Mouse (Mus musculus): ENCODE data around the gene Rb1. TPM values are rescaled to one million over a fixed set of nuclear protein-coding genes. Genes with fewer than 3 reads are reported as not detected.

Rb1 gene
- polyA plus RNA-seq, 1 experiment from 2014 or later, result 21.8 TPM

- 91% methylated on average over 13 of the region's 13 CpGs for WGBS
- ATAC-seq (replicated peaks; ENCODE audit: low FRiP score, low TSS enrichment, low read depth) (no peak), DNase-seq (ENCODE audit: low spot score) (no peak)
- Histone ChIP-seq H3K9me3 (ENCODE audit: control insufficient read depth, low read length) (no peaks in the 10 kb centered on the region), H3K4me3 (ENCODE audit: low read depth, low read length) (no peak overlapping the region), H3K36me3 (ENCODE audit: control insufficient read depth, insufficient read depth, low read length) (peaks cover 80% of the 10 kb centered on the region), H3K27ac (ENCODE audit: low read depth) (no peak overlapping the region), H3K27me3 (replicated peaks; ENCODE audit: control insufficient read depth, insufficient read depth, low read length) (no peaks in the 10 kb centered on the region), H3K9ac (ENCODE audit: low read length) (no peak overlapping the region), H3K4me2 (ENCODE audit: low read length) (no peak overlapping the region), H3K4me1 (replicated peaks; ENCODE audit: control insufficient read depth, insufficient read depth, low read length) (no peaks in the 10 kb centered on the region)
Measured at GRCm38 (mm10) chr14:73162192-73162800, 163.3 kb downstream of the Rb1 start.

- ATAC-seq (replicated peaks; ENCODE audit: low FRiP score, low TSS enrichment, low read depth) (no peak), DNase-seq (ENCODE audit: low spot score) (no peak)
- Histone ChIP-seq H3K36me3 (ENCODE audit: control insufficient read depth, insufficient read depth, low read length) (peaks cover 79% of the 10 kb centered on the region), H3K4me3 (ENCODE audit: low read depth, low read length) (no peak overlapping the region), H3K27me3 (replicated peaks; ENCODE audit: control insufficient read depth, insufficient read depth, low read length) (no peaks in the 10 kb centered on the region), H3K4me2 (ENCODE audit: low read length) (no peak overlapping the region), H3K27ac (ENCODE audit: low read depth) (no peak overlapping the region), H3K4me1 (replicated peaks; ENCODE audit: control insufficient read depth, insufficient read depth, low read length) (no peaks in the 10 kb centered on the region), H3K9ac (ENCODE audit: low read length) (no peak overlapping the region), H3K9me3 (ENCODE audit: control insufficient read depth, low read length) (no peaks in the 10 kb centered on the region)
- 90% methylated on average over 4 of the region's 5 CpGs for WGBS
Measured at GRCm38 (mm10) chr14:73161303-73161702, 164.3 kb downstream of the Rb1 start.

GRCm38 (mm10) chr14:73148125-73148524 is 177.5 kb downstream of the Rb1 start:
- Histone ChIP-seq H3K4me3 (ENCODE audit: low read depth, low read length) (no peak overlapping the region), H3K4me2 (ENCODE audit: low read length) (no peak overlapping the region), H3K27me3 (replicated peaks; ENCODE audit: control insufficient read depth, insufficient read depth, low read length) (no peaks in the 10 kb centered on the region), H3K4me1 (replicated peaks; ENCODE audit: control insufficient read depth, insufficient read depth, low read length) (peaks cover 10% of the 10 kb centered on the region; the same call in 1 of the 2 replicates), H3K9me3 (ENCODE audit: control insufficient read depth, low read length) (no peaks in the 10 kb centered on the region), H3K36me3 (ENCODE audit: control insufficient read depth, insufficient read depth, low read length) (peaks cover 17% of the 10 kb centered on the region), H3K27ac (ENCODE audit: low read depth) (no peak overlapping the region), H3K9ac (ENCODE audit: low read length) (no peak overlapping the region)
- DNase-seq (ENCODE audit: low spot score), result no peak
- no peak for ATAC-seq (replicated peaks; ENCODE audit: low FRiP score, low TSS enrichment, low read depth)
- WGBS, result 79% methylated on average over 3 of the region's 3 CpGs

- Histone ChIP-seq H3K9me3 (ENCODE audit: control insufficient read depth, low read length) (no peaks in the 10 kb centered on the region), H3K27me3 (replicated peaks; ENCODE audit: control insufficient read depth, insufficient read depth, low read length) (no peaks in the 10 kb centered on the region), H3K4me2 (ENCODE audit: low read length) (no peak overlapping the region), H3K36me3 (ENCODE audit: control insufficient read depth, insufficient read depth, low read length) (peaks cover 9% of the 10 kb centered on the region), H3K4me1 (replicated peaks; ENCODE audit: control insufficient read depth, insufficient read depth, low read length) (peaks cover 16% of the 10 kb centered on the region), H3K9ac (ENCODE audit: low read length) (no peak overlapping the region), H3K27ac (ENCODE audit: low read depth) (no peak overlapping the region), H3K4me3 (ENCODE audit: low read depth, low read length) (no peak overlapping the region)
- WGBS, result 58% methylated on average over 3 of the region's 3 CpGs
- ATAC-seq (replicated peaks; ENCODE audit: low FRiP score, low TSS enrichment, low read depth), result no peak
- no peak for DNase-seq (ENCODE audit: low spot score)
Measured at GRCm38 (mm10) chr14:73146721-73147120, 178.9 kb downstream of the Rb1 start.

GRCm38 (mm10) chr14:73145531-73145930 is 180.1 kb downstream of the Rb1 start:
- H3K27ac ChIP-seq (ENCODE audit: low read depth), result no peak overlapping the region
- ATAC-seq (replicated peaks; ENCODE audit: low FRiP score, low TSS enrichment, low read depth) (no peak), DNase-seq (ENCODE audit: low spot score) (no peak)
- no peak overlapping the region for H3K4me3 ChIP-seq (ENCODE audit: low read depth, low read length)
- no peak overlapping the region for H3K9ac ChIP-seq (ENCODE audit: low read length)
- WGBS, result 92% methylated on average over 4 of the region's 4 CpGs
- H3K4me1 ChIP-seq (replicated peaks; ENCODE audit: control insufficient read depth, insufficient read depth, low read length), result peaks cover 18% of the 10 kb centered on the region
- no peaks in the 10 kb centered on the region for H3K27me3 ChIP-seq (replicated peaks; ENCODE audit: control insufficient read depth, insufficient read depth, low read length)
- H3K9me3 ChIP-seq (ENCODE audit: control insufficient read depth, low read length), result no peaks in the 10 kb centered on the region
- H3K4me2 ChIP-seq (ENCODE audit: low read length), result no peak overlapping the region
- H3K36me3 ChIP-seq (ENCODE audit: control insufficient read depth, insufficient read depth, low read length), result peaks cover 6% of the 10 kb centered on the region; the same call in 1 of the 2 replicates

GRCm38 (mm10) chr14:73143710-73144420 is 181.8 kb downstream of the Rb1 start:
- peak overlapping the region; percentile 89 for H3K9ac ChIP-seq (ENCODE audit: low read length)
- H3K4me1 ChIP-seq (replicated peaks; ENCODE audit: control insufficient read depth, insufficient read depth, low read length), result peaks cover 18% of the 10 kb centered on the region
- H3K9me3 ChIP-seq (ENCODE audit: control insufficient read depth, low read length), result no peaks in the 10 kb centered on the region
- peak; percentile 22; the same call in 1 of the 2 replicates for ATAC-seq (replicated peaks; ENCODE audit: low FRiP score, low TSS enrichment, low read depth)
- DNase-seq (ENCODE audit: low spot score), result peak; percentile 89
- H3K4me3 ChIP-seq (ENCODE audit: low read depth, low read length), result peak overlapping the region; percentile 63
- H3K36me3 ChIP-seq (ENCODE audit: control insufficient read depth, insufficient read depth, low read length), result peaks cover 6% of the 10 kb centered on the region; the same call in 1 of the 2 replicates
- H3K27ac ChIP-seq (ENCODE audit: low read depth), result peak overlapping the region; percentile 96
- H3K4me2 ChIP-seq (ENCODE audit: low read length), result peak overlapping the region; percentile 94
- 36% methylated on average over 25 of the region's 25 CpGs for WGBS
- H3K27me3 ChIP-seq (replicated peaks; ENCODE audit: control insufficient read depth, insufficient read depth, low read length), result no peaks in the 10 kb centered on the region

GRCm38 (mm10) chr14:73142896-73143709 is 182.5 kb downstream of the Rb1 start:
- DNase-seq (ENCODE audit: low spot score) (peak; percentile 92), ATAC-seq (replicated peaks; ENCODE audit: low FRiP score, low TSS enrichment, low read depth) (peak; percentile 94)
- Histone ChIP-seq H3K9me3 (ENCODE audit: control insufficient read depth, low read length) (no peaks in the 10 kb centered on the region), H3K27me3 (replicated peaks; ENCODE audit: control insufficient read depth, insufficient read depth, low read length) (no peaks in the 10 kb centered on the region), H3K4me2 (ENCODE audit: low read length) (peak overlapping the region; percentile 94), H3K27ac (ENCODE audit: low read depth) (peak overlapping the region; percentile 96), H3K9ac (ENCODE audit: low read length) (peak overlapping the region; percentile 89), H3K36me3 (ENCODE audit: control insufficient read depth, insufficient read depth, low read length) (peaks cover 6% of the 10 kb centered on the region; the same call in 1 of the 2 replicates), H3K4me3 (ENCODE audit: low read depth, low read length) (peak overlapping the region; percentile 63), H3K4me1 (replicated peaks; ENCODE audit: control insufficient read depth, insufficient read depth, low read length) (peaks cover 18% of the 10 kb centered on the region)
- WGBS, result under 1% methylated on average over 59 of the region's 88 CpGs

- ATAC-seq (replicated peaks; ENCODE audit: low FRiP score, low TSS enrichment, low read depth), result no peak
- under 1% methylated on average over 11 of the region's 11 CpGs for WGBS
- no peaks in the 10 kb centered on the region for H3K9me3 ChIP-seq (ENCODE audit: control insufficient read depth, low read length)
- peaks cover 6% of the 10 kb centered on the region; the same call in 1 of the 2 replicates for H3K36me3 ChIP-seq (ENCODE audit: control insufficient read depth, insufficient read depth, low read length)
- peak overlapping the region; percentile 63 for H3K4me3 ChIP-seq (ENCODE audit: low read depth, low read length)
- no peak for DNase-seq (ENCODE audit: low spot score)
- H3K4me2 ChIP-seq (ENCODE audit: low read length), result peak overlapping the region; percentile 94
- peak overlapping the region; percentile 89 for H3K9ac ChIP-seq (ENCODE audit: low read length)
- peaks cover 18% of the 10 kb centered on the region for H3K4me1 ChIP-seq (replicated peaks; ENCODE audit: control insufficient read depth, insufficient read depth, low read length)
- H3K27me3 ChIP-seq (replicated peaks; ENCODE audit: control insufficient read depth, insufficient read depth, low read length), result no peaks in the 10 kb centered on the region
- H3K27ac ChIP-seq (ENCODE audit: low read depth), result peak overlapping the region; percentile 96
Measured at GRCm38 (mm10) chr14:73142421-73142895, 183.2 kb downstream of the Rb1 start.
